Mouse (Mus musculus) kidney, embryonic 14.5 days (tissue): ENCODE data around the gene Pced1a. TPM values are rescaled to one million over a fixed set of nuclear protein-coding genes. Genes with fewer than 3 reads are reported as not detected.
"Not testable (repeated sequence)": the region's sequence is repeated elsewhere in the genome, so short reads cannot be mapped to it uniquely, and the experiment has no call there.

ENCODE experiments used
- ATAC-seq: fragments of 200-750 bp; cut with Nextera tagmentation; 2 replicates; pipeline ENCODE4 v1.8.0; 2017; ENCODE audit warnings: moderate number of reproducible peaks, mild to moderate bottlenecking, moderate TSS enrichment, moderate library complexity; ENCODE audit not compliant: low FRiP score, low TSS enrichment
- H3K27ac ChIP-seq: fragments of 300-500 bp; sonication (generic); 2 replicates; pipeline ENCODE4 v1.5.1; 2014; ENCODE audit warnings: low read depth, mild to moderate bottlenecking, low read length, moderate library complexity, mixed read lengths
- H3K27me3 ChIP-seq: fragments of 300-500 bp; sonication (generic); 2 replicates; pipeline ENCODE4 v1.6.1; 2014; ENCODE audit warnings: mild to moderate bottlenecking, low read length; ENCODE audit not compliant: control insufficient read depth, insufficient read depth
- H3K36me3 ChIP-seq: fragments of 300-500 bp; sonication (generic); 2 replicates; pipeline ENCODE4 v1.6.1; 2014; ENCODE audit warnings: low read length, mixed read lengths; ENCODE audit not compliant: control insufficient read depth, insufficient read depth
- H3K4me1 ChIP-seq: fragments of 300-500 bp; sonication (generic); 2 replicates; pipeline ENCODE4 v1.6.1; 2014; ENCODE audit warnings: low read length, mixed read lengths; ENCODE audit not compliant: control insufficient read depth, insufficient read depth
- H3K4me2 ChIP-seq: fragments of 300-500 bp; sonication (generic); replicated peaks from 2 replicates; pipeline ENCODE4 v1.6.1; 2014; ENCODE audit warnings: low read depth, mild to moderate bottlenecking, low read length
- H3K4me3 ChIP-seq: fragments of 300-500 bp; sonication (generic); 2 replicates; pipeline ENCODE4 v1.5.1; 2014; ENCODE audit warnings: mild to moderate bottlenecking, low read length
- H3K9ac ChIP-seq: fragments of 300-500 bp; sonication (generic); 2 replicates; pipeline ENCODE4 v1.6.1; 2014; ENCODE audit warnings: low read depth, mild to moderate bottlenecking, low read length, moderate library complexity
- H3K9me3 ChIP-seq: fragments of 300-500 bp; sonication (generic); 2 replicates; pipeline ENCODE4 v1.6.1; 2016; ENCODE audit warnings: low read length; ENCODE audit not compliant: control insufficient read depth
- WGBS: fragments of 180-500 bp; shearing (Covaris S2); extraction: QIAGEN DNeasy Blood & Tissue Kit; methylation state at CpG from one replicate; pipeline ENCODE4 v1.1.7; 2014; 5-methylcytosine and 5-hydroxymethylcytosine counted together
- polyA plus RNA-seq: library from polyadenylated mRNA; unstranded; fragments of >200 nt; fragmentation: Nextera tagmentation; extraction: Ambion mirVana; gene quantifications from 2 replicates; pipeline ENCODE4 v1.2.1, GENCODE M21; 2014

The Pced1a gene
- polyA plus RNA-seq, 1 experiment from 2014 or later = 15.0 TPM

DNA sequence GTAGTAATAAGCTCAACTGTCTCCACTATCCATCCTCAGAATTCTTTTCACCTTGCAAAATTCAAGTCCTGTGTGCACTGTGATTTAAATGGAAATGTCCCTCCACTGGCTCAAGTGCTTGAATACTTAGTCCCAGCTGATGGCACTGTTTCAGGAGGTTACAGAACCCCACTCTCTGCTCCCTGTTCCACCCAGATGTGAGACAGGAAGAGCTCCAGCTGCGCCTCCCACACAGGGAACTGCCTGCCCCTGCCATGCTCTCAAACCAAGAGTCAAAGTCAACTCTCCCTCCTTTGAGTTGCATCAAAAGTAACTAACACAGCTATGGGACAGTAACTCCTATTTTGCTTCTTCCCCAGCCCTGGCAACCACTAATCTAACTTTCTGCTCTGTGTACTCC lies 38.3 kb downstream of the Pced1a start:
- Histone ChIP-seq H3K4me2 (no peak overlapping the region), H3K36me3 (peaks cover 8% of the 10 kb centered on the region; the same call in 1 of the 2 replicates), H3K27me3 (no peaks in the 10 kb centered on the region), H3K9me3 (no peaks in the 10 kb centered on the region), H3K4me3 (no peak overlapping the region), H3K27ac (no peak overlapping the region), H3K9ac (no peak overlapping the region), H3K4me1 (0 out of 2 replicates have a peak, but pooled peaks cover 7% of the 10 kb centered on the region)
- ATAC-seq = no peak
- WGBS = 65% methylated on average over 1 of the region's 1 CpGs

DNA sequence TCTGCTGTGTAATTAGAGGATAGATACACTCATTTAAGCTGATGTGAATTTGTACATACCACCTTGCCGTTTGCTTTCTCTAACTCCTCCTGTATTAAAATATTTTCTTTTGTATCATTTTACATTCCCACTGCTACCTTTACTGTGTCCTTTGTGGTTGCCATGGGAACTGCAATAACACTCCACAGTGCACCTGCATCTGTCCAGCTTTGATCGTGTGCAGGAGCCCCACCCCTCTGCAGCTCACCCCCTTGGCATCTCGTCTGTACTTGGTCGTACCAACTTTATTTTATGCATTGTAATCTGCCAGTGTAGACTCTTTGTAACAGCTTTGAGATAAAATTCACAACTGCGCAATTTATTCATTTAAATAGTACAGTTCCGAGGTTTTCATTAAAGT lies 40.6 kb downstream of the Pced1a start:
- Histone ChIP-seq H3K4me2 (no peak overlapping the region), H3K27ac (no peak overlapping the region), H3K36me3 (no peaks in the 10 kb centered on the region), H3K4me3 (no peak overlapping the region), H3K9me3 (no peaks in the 10 kb centered on the region), H3K4me1 (no peaks in the 10 kb centered on the region), H3K9ac (no peak overlapping the region), H3K27me3 (no peaks in the 10 kb centered on the region; the same call in 1 of the 2 replicates)
- WGBS = 51% methylated on average over 6 of the region's 6 CpGs
- ATAC-seq = 0 out of 2 replicates have a peak, but pooled peaks have one; percentile 28

DNA sequence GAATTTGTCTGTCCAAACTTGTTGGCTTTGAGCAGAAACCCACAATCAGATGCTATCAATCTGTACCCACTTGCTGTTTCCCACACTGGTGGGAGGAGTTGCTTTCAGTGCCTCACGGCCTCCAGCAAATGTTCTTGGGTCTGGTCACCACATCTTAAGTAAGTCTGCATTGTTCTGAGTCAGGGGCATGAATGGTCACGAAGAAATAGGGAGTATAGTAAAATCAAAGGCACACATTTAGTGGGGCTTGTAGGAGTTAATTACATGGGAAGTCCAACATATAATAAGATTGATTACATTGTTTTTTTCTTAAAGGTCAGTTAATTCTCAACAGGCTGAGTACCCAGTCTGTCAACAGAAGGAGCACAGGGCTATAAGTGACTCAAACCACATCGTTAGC lies 41.3 kb downstream of the Pced1a start:
- H3K27me3 ChIP-seq = no peaks in the 10 kb centered on the region; the same call in 1 of the 2 replicates
- H3K27ac ChIP-seq = no peak overlapping the region
- H3K4me3 ChIP-seq = no peak overlapping the region
- no peaks in the 10 kb centered on the region for H3K4me1 ChIP-seq
- WGBS = 24% methylated on average over 3 of the region's 3 CpGs
- H3K9me3 ChIP-seq = no peaks in the 10 kb centered on the region
- no peaks in the 10 kb centered on the region for H3K36me3 ChIP-seq
- no peak overlapping the region for H3K4me2 ChIP-seq
- ATAC-seq = peak; percentile 71; the same call in 1 of the 2 replicates
- H3K9ac ChIP-seq = no peak overlapping the region

DNA sequence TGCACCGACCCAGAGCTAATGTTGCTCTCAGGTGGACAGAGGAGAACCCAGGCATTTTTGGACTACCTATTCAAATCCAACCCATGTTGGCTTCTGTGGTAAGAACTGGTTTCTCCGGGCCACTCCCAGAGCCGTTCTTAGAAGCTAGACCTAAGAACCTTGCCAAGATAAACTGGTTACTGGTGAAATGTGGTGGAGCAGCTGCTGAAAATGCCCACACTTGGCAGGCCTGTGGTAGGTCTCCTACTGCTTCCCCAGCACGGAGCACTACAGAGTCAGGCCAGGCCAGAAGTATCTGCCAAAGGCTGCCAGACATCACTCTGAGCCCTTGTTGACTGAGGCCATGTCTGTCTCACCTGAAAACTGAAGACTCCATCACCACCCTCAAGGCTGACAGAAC lies 49.5 kb downstream of the Pced1a start:
- Histone ChIP-seq H3K4me2 (no peak overlapping the region), H3K27me3 (no peaks in the 10 kb centered on the region), H3K9me3 (no peaks in the 10 kb centered on the region), H3K36me3 (no peaks in the 10 kb centered on the region), H3K9ac (no peak overlapping the region), H3K4me1 (no peaks in the 10 kb centered on the region), H3K4me3 (no peak overlapping the region), H3K27ac (no peak overlapping the region)
- 83% methylated on average over 4 of the region's 4 CpGs for WGBS
- no peak for ATAC-seq

GRCm38 (mm10) chr2:130373026-130373425 lies 51.5 kb downstream of the Pced1a start:
- 54% methylated on average over 1 of the region's 1 CpGs for WGBS
- H3K4me1 ChIP-seq, H3K27me3 ChIP-seq: not testable (repeated sequence)

DNA sequence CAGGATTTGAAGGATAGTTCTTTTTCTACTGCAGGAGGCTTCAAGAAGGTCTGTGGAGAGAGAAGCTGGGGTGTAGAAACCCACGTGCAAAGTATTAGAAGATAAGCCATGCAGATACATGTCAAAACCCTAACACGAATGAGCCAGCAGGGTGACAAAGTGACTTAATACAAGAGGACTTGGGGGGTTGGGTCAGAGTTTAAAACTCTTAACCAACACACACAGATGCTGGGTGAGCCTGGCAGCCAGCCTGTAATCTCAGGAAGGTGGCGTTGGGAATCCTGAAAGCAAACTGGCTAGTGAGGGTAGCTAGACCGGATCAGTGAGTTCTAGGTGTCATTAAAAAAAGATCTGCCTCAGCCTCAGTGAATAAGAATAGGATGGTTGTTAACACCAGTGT lies 57.1 kb downstream of the Pced1a start:
- Histone ChIP-seq H3K27me3 (peaks cover 14% of the 10 kb centered on the region), H3K27ac (no peak overlapping the region), H3K9me3 (no peaks in the 10 kb centered on the region), H3K36me3 (no peaks in the 10 kb centered on the region), H3K4me3 (no peak overlapping the region), H3K4me2 (no peak overlapping the region), H3K9ac (no peak overlapping the region), H3K4me1 (no peaks in the 10 kb centered on the region)
- ATAC-seq = no peak
- WGBS = 65% methylated on average over 4 of the region's 4 CpGs

More at GRCm38 (mm10) chr2:130373026-130373425, 51.5 kb downstream of the Pced1a start:
- not testable (repeated sequence) for ATAC-seq, H3K9ac ChIP-seq, H3K36me3 ChIP-seq, H3K4me2 ChIP-seq, H3K27ac ChIP-seq, H3K9me3 ChIP-seq, H3K4me3 ChIP-seq

Other genes with a start within 250 kb of the Pced1a start
- gene Snrpb, start 245.3 kb downstream of the Pced1a start, polyA plus RNA-seq = 753 and 776 TPM in 2 replicates
- not detected in 2 replicates for gene Tmc2, start 229.5 kb downstream of the Pced1a start, polyA plus RNA-seq
- 311 and 354 TPM in 2 replicates for gene Nop56, start 150.3 kb downstream of the Pced1a start, polyA plus RNA-seq
- gene Idh3b, start 140.2 kb downstream of the Pced1a start, polyA plus RNA-seq = 175 and 181 TPM in 2 replicates
- gene Ebf4, start 129.5 kb downstream of the Pced1a start, polyA plus RNA-seq = 2.8 and 3.1 TPM in 2 replicates
- 51.6 and 63.8 TPM in 2 replicates for gene Cpxm1, start 27.1 kb downstream of the Pced1a start, polyA plus RNA-seq
- gene Gm28372, start 19.5 kb downstream of the Pced1a start, polyA plus RNA-seq = not detected in 2 replicates
- gene 1700020A23Rik, start 19.4 kb downstream of the Pced1a start, polyA plus RNA-seq = 0.40 TPM in 1 of 2 replicates, not detected in the other
- not detected in 2 replicates for gene Tmem239, start 18.2 kb downstream of the Pced1a start, polyA plus RNA-seq
- 72.3 and 79.2 TPM in 2 replicates for gene Vps16, start 362 bp downstream of the Pced1a start, polyA plus RNA-seq
- 64.3 and 107 TPM in 2 replicates for gene Ptpra, start 25.6 kb upstream of the Pced1a start, polyA plus RNA-seq
- gene Mrps26, start 139.0 kb upstream of the Pced1a start, polyA plus RNA-seq = 99.1 and 111 TPM in 2 replicates
- not detected in 2 replicates for gene Oxt, start 151.5 kb upstream of the Pced1a start, polyA plus RNA-seq
- gene Avp, start 157.9 kb upstream of the Pced1a start, polyA plus RNA-seq = not detected in 2 replicates
- gene Fastkd5, start 205.3 kb upstream of the Pced1a start, polyA plus RNA-seq = 9.8 and 22.5 TPM in 2 replicates
- 13.0 and 16.2 TPM in 2 replicates for gene Ubox5, start 205.3 kb upstream of the Pced1a start, polyA plus RNA-seq
- gene Lzts3, start 218.1 kb upstream of the Pced1a start, polyA plus RNA-seq = 3.7 and 4.7 TPM in 2 replicates
- 53.5 and 55.2 TPM in 2 replicates for gene Ddrgk1, start 240.0 kb upstream of the Pced1a start, polyA plus RNA-seq
- 120 and 121 TPM in 2 replicates for gene Itpa, start 242.9 kb upstream of the Pced1a start, polyA plus RNA-seq